Mouse (Mus musculus): ENCODE data around the gene Cyp27a1.
A peak's percentile ranks its signal among the peaks of the same experiment; 100 is the strongest.

DNA sequence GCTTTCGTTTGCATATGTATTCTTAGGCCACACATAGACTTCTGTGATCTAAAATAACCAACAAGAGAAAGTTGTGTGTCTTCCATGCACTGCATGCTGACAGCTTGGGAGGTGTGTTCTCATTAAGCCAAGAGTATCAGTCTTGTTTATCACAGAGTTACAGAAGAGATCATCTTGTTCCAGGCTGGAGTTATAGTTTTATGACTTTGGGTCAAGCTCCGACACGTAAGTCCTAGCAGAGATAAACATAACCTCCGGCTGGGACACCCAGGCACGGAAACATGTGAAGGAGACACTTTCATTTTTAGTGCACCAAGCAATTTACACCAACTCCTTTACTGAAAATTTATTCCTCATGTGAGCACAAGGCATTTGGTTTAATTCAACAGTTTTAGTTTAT is 12.7 kb downstream of the Cyp27a1 start:
- TF ChIP-seq CTCF (IDR thresholded peaks at IDR 0.05; ENCODE audit: low read depth) (no peak), EP300 (IDR thresholded peaks at IDR 0.05; ENCODE audit: low read depth) (peak; percentile 41; the same call in 1 of the 2 replicates)
